Mouse (Mus musculus): ENCODE measurements around the gene Larp1. TPM values are rescaled to one million over a fixed set of nuclear protein-coding genes. Genes with fewer than 3 reads are reported as not detected.

Gene Larp1
- polyA plus RNA-seq, 1 experiment from 2014 or later: 23.4 TPM

DNA sequence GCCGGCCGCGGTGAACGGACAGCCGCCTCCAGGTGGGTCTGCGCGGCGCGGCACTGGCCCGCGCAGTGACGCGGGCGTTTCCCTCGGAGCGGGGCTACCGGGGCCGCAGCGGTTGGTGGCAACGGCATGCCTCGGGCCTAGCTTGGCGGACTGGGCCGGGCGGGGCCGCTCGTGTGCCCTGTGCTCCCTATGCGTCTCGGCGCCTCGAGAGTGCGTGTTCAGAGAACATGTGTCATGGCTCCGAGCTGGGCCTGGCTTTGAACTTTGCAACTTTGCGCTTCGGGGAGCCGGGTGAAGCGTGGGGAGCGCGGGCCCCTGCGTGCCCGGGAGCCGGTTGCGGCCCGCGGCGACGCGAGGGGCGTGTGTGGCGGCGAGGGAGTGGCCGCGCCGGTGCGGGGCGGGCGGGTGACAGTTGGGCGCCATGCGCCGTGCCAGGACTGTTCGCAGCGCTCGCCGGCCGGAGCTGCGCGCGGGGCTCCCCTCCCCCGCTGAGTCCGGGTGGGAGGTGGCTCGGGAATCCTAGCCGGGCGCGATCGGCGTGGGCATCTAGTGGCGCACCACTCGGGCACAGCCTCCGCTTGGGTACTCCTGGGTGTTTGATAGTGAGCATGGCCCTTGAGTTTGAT, 765 bp downstream of the Larp1 start:
- H3K4me3 ChIP-seq (ENCODE audit: low read depth, low read length): peak overlapping the region; percentile 96
- H3K9me3 ChIP-seq (ENCODE audit: control insufficient read depth, low read length): no peaks in the 10 kb centered on the region
- peak overlapping the region; percentile 88 for H3K27ac ChIP-seq (ENCODE audit: low read depth, low read length)
- peak overlapping the region; percentile 93 for H3K4me2 ChIP-seq (ENCODE audit: low read depth, low read length)
- peak; percentile 67 for ATAC-seq (ENCODE audit: low read depth)
- peak overlapping the region; percentile 94 for H3K9ac ChIP-seq (replicated peaks; ENCODE audit: low read depth, low read length)
- H3K27me3 ChIP-seq (ENCODE audit: control insufficient read depth, insufficient read depth, low read length): no peaks in the 10 kb centered on the region; the same call in 1 of the 2 replicates
- WGBS: under 1% methylated on average over 61 of the region's 78 CpGs
- H3K4me1 ChIP-seq (ENCODE audit: control insufficient read depth, insufficient read depth, low read length): peaks cover 23% of the 10 kb centered on the region
- H3K36me3 ChIP-seq (ENCODE audit: control insufficient read depth, insufficient read depth, low read length): no peaks in the 10 kb centered on the region

DNA sequence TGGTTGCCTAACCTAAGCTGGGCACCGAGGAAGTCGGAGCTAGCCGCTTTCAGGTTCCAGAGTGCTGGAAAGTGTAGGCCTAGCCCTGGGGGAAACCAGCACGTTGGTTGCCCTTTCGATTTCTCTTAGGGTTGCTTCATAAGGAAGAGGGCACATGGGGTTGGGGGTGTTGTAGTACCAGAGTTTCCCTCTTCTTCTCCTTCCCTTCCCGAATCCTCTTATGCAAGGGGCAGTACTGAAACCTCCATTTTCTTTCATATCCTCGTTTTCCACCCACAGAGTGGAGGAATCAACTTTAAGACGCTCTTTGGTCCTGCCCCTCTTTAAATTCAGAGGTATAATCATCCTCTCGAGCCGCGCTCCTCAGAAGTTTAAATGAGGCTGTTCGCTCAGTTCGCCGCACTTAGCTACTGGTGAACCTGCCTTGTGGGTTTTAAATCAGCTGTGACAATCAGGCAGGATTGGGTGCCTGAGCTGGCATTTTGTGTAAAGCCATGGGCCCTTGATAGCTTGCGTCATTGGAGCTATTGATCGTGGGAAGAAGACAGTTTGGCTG, 1.4 kb downstream of the Larp1 start:
- WGBS: under 1% methylated on average over 16 of the region's 16 CpGs
- peaks cover 23% of the 10 kb centered on the region for H3K4me1 ChIP-seq (ENCODE audit: control insufficient read depth, insufficient read depth, low read length)
- ATAC-seq (ENCODE audit: low read depth): no peak
- no peak overlapping the region; the same call in 1 of the 2 replicates for H3K27ac ChIP-seq (ENCODE audit: low read depth, low read length)
- no peaks in the 10 kb centered on the region; the same call in 1 of the 2 replicates for H3K27me3 ChIP-seq (ENCODE audit: control insufficient read depth, insufficient read depth, low read length)
- H3K9ac ChIP-seq (replicated peaks; ENCODE audit: low read depth, low read length): peak overlapping the region; percentile 94
- no peaks in the 10 kb centered on the region for H3K9me3 ChIP-seq (ENCODE audit: control insufficient read depth, low read length)
- H3K36me3 ChIP-seq (ENCODE audit: control insufficient read depth, insufficient read depth, low read length): no peaks in the 10 kb centered on the region
- H3K4me2 ChIP-seq (ENCODE audit: low read depth, low read length): peak overlapping the region; percentile 93
- peak overlapping the region; percentile 96 for H3K4me3 ChIP-seq (ENCODE audit: low read depth, low read length)

DNA sequence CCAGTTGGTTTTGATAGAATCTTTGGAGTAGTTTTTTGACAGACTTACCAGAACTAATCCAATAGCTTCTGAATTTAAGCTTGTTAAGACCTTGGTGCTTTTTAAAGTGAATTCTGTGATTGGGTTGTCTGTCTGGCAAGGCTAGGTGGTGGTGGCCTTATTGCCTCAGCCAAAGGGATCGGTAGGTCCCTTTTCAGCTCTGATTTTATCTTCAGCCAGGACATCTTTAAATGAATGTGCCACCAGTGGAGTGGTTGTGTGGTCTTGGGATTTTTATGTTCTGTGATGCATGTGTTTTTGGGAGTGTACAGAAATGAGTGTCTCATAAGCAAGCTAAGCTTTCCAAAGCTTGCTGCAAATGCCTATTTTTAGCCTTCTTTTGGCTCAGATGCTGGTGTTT, 2.1 kb downstream of the Larp1 start:
- Histone ChIP-seq H3K27me3 (ENCODE audit: control insufficient read depth, insufficient read depth, low read length) (no peaks in the 10 kb centered on the region; the same call in 1 of the 2 replicates), H3K4me3 (ENCODE audit: low read depth, low read length) (peak overlapping the region; percentile 96; the same call in 1 of the 2 replicates), H3K9ac (replicated peaks; ENCODE audit: low read depth, low read length) (no peak overlapping the region), H3K4me1 (ENCODE audit: control insufficient read depth, insufficient read depth, low read length) (peaks cover 23% of the 10 kb centered on the region), H3K9me3 (ENCODE audit: control insufficient read depth, low read length) (no peaks in the 10 kb centered on the region), H3K27ac (ENCODE audit: low read depth, low read length) (no peak overlapping the region), H3K36me3 (ENCODE audit: control insufficient read depth, insufficient read depth, low read length) (no peaks in the 10 kb centered on the region), H3K4me2 (ENCODE audit: low read depth, low read length) (peak overlapping the region; percentile 93)
- no peak for ATAC-seq (ENCODE audit: low read depth)
- 53% methylated on average over 1 of the region's 1 CpGs for WGBS

- H3K4me3 ChIP-seq (ENCODE audit: low read depth, low read length): no peak overlapping the region
- no peak overlapping the region for H3K9ac ChIP-seq (replicated peaks; ENCODE audit: low read depth, low read length)
- no peaks in the 10 kb centered on the region for H3K9me3 ChIP-seq (ENCODE audit: control insufficient read depth, low read length)
- H3K36me3 ChIP-seq (ENCODE audit: control insufficient read depth, insufficient read depth, low read length): no peaks in the 10 kb centered on the region
- H3K4me2 ChIP-seq (ENCODE audit: low read depth, low read length): no peak overlapping the region; the same call in 1 of the 2 replicates
- WGBS: 55% methylated on average over 4 of the region's 4 CpGs
- H3K27me3 ChIP-seq (ENCODE audit: control insufficient read depth, insufficient read depth, low read length): no peaks in the 10 kb centered on the region; the same call in 1 of the 2 replicates
- H3K4me1 ChIP-seq (ENCODE audit: control insufficient read depth, insufficient read depth, low read length): peaks cover 23% of the 10 kb centered on the region
- H3K27ac ChIP-seq (ENCODE audit: low read depth, low read length): no peak overlapping the region
- ATAC-seq (ENCODE audit: low read depth): no peak
These were observed 2.9 kb downstream of the Larp1 start for GRCm38 (mm10) chr11:58011813-58012212.

- WGBS: 77% methylated on average over 1 of the region's 1 CpGs
- Histone ChIP-seq H3K4me3 (ENCODE audit: low read depth, low read length) (no peak overlapping the region), H3K27ac (ENCODE audit: low read depth, low read length) (no peak overlapping the region), H3K27me3 (ENCODE audit: control insufficient read depth, insufficient read depth, low read length) (no peaks in the 10 kb centered on the region; the same call in 1 of the 2 replicates), H3K4me1 (ENCODE audit: control insufficient read depth, insufficient read depth, low read length) (peaks cover 23% of the 10 kb centered on the region), H3K9me3 (ENCODE audit: control insufficient read depth, low read length) (no peaks in the 10 kb centered on the region), H3K4me2 (ENCODE audit: low read depth, low read length) (no peak overlapping the region), H3K36me3 (ENCODE audit: control insufficient read depth, insufficient read depth, low read length) (no peaks in the 10 kb centered on the region), H3K9ac (replicated peaks; ENCODE audit: low read depth, low read length) (no peak overlapping the region)
- ATAC-seq (ENCODE audit: low read depth): no peak
These were observed 3.8 kb downstream of the Larp1 start for GRCm38 (mm10) chr11:58012674-58013073.

DNA sequence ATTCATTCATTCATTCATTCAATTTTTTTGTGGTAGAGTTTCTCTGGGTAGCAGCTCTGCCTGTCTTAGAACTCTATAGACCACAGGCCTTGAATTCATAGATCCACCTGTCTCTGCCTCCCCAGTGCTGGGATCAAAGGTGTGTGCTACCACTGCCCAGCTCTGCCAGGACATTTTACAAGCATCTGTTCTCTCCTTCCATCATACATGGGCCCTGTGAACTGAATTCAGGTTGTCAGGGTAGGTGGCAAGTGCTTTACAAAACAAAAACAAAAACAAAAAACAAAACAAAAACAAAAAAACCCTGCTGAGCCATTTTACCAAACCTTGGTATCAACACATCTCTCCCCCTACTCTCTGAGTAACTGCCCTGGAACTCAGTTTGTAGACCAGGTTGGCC, 4.2 kb downstream of the Larp1 start:
- Histone ChIP-seq H3K9ac (replicated peaks; ENCODE audit: low read depth, low read length) (no peak overlapping the region), H3K9me3 (ENCODE audit: control insufficient read depth, low read length) (no peaks in the 10 kb centered on the region), H3K27me3 (ENCODE audit: control insufficient read depth, insufficient read depth, low read length) (no peaks in the 10 kb centered on the region; the same call in 1 of the 2 replicates), H3K4me2 (ENCODE audit: low read depth, low read length) (no peak overlapping the region), H3K27ac (ENCODE audit: low read depth, low read length) (no peak overlapping the region), H3K4me3 (ENCODE audit: low read depth, low read length) (no peak overlapping the region), H3K36me3 (ENCODE audit: control insufficient read depth, insufficient read depth, low read length) (no peaks in the 10 kb centered on the region), H3K4me1 (ENCODE audit: control insufficient read depth, insufficient read depth, low read length) (peaks cover 19% of the 10 kb centered on the region)
- no peak for ATAC-seq (ENCODE audit: low read depth)

DNA sequence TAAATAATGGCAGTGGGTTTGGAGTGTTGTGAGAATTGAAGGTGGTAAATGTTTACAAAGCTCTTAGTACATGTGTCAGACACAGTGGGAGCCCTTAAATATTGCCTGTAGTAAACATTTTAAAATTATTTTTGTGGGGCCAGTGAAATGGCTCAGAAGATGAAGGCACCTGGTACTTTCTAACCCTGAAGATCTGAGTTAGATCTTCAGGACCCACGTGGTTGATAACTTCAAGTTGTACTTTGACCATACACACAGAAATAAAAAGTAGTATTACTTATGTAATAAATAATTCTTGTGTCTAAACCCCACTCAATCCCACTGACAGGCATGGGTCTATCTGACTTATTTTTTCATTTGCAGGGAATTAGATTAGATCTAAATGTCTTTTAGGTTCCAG, 5.7 kb downstream of the Larp1 start:
- Histone ChIP-seq H3K36me3 (ENCODE audit: control insufficient read depth, insufficient read depth, low read length) (no peaks in the 10 kb centered on the region), H3K4me1 (ENCODE audit: control insufficient read depth, insufficient read depth, low read length) (peaks cover 17% of the 10 kb centered on the region), H3K4me3 (ENCODE audit: low read depth, low read length) (no peak overlapping the region), H3K9ac (replicated peaks; ENCODE audit: low read depth, low read length) (no peak overlapping the region), H3K27ac (ENCODE audit: low read depth, low read length) (no peak overlapping the region), H3K4me2 (ENCODE audit: low read depth, low read length) (no peak overlapping the region), H3K9me3 (ENCODE audit: control insufficient read depth, low read length) (no peaks in the 10 kb centered on the region), H3K27me3 (ENCODE audit: control insufficient read depth, insufficient read depth, low read length) (no peaks in the 10 kb centered on the region)
- no peak for ATAC-seq (ENCODE audit: low read depth)
- 78% methylated on average over 1 of the region's 1 CpGs for WGBS

DNA sequence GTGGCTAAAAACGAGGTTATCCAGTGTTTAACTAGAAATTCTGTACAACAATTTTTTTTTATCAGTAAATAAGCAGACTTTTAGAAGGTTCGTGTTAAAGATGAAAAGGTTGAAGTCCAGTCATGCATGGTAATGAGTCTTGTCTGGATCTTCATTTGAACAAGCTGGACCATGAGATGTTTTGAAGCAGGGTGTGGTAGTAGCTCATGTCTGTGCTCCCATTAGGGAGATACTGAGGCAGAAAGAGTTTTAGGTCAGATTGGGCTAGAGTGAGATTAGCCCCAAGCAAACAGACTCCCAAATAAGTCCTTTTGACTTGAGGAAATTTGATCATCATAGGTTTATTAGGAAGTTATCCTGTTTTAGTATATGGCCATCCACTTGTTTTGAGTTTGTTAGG, 6.5 kb downstream of the Larp1 start:
- no peak for ATAC-seq (ENCODE audit: low read depth)
- no peaks in the 10 kb centered on the region for H3K9me3 ChIP-seq (ENCODE audit: control insufficient read depth, low read length)
- 78% methylated on average over 2 of the region's 2 CpGs for WGBS

GRCm38 (mm10) chr11:58016371-58016770, 7.5 kb downstream of the Larp1 start:
- 72% methylated on average over 3 of the region's 3 CpGs for WGBS
- H3K4me3 ChIP-seq (ENCODE audit: low read depth, low read length): no peak overlapping the region
- no peaks in the 10 kb centered on the region for H3K36me3 ChIP-seq (ENCODE audit: control insufficient read depth, insufficient read depth, low read length)
- no peaks in the 10 kb centered on the region for H3K27me3 ChIP-seq (ENCODE audit: control insufficient read depth, insufficient read depth, low read length)
- no peak overlapping the region for H3K4me2 ChIP-seq (ENCODE audit: low read depth, low read length)
- ATAC-seq (ENCODE audit: low read depth): no peak
- H3K9me3 ChIP-seq (ENCODE audit: control insufficient read depth, low read length): no peaks in the 10 kb centered on the region
- no peak overlapping the region for H3K27ac ChIP-seq (ENCODE audit: low read depth, low read length)
- H3K4me1 ChIP-seq (ENCODE audit: control insufficient read depth, insufficient read depth, low read length): peaks cover 3% of the 10 kb centered on the region
- H3K9ac ChIP-seq (replicated peaks; ENCODE audit: low read depth, low read length): no peak overlapping the region

More for the DNA sequence above, 6.5 kb downstream of the Larp1 start:
- no peak overlapping the region for H3K9ac ChIP-seq (replicated peaks; ENCODE audit: low read depth, low read length)
- H3K27ac ChIP-seq (ENCODE audit: low read depth, low read length): no peak overlapping the region
- H3K4me2 ChIP-seq (ENCODE audit: low read depth, low read length): no peak overlapping the region
- H3K27me3 ChIP-seq (ENCODE audit: control insufficient read depth, insufficient read depth, low read length): no peaks in the 10 kb centered on the region
- no peak overlapping the region for H3K4me3 ChIP-seq (ENCODE audit: low read depth, low read length)
- peaks cover 14% of the 10 kb centered on the region for H3K4me1 ChIP-seq (ENCODE audit: control insufficient read depth, insufficient read depth, low read length)
- H3K36me3 ChIP-seq (ENCODE audit: control insufficient read depth, insufficient read depth, low read length): no peaks in the 10 kb centered on the region
